Mouse (Mus musculus) kidney, postnatal 4 days (tissue): Measurements from ENCODE around the gene Col4a3bp.
A peak's percentile ranks its signal among the peaks of the same experiment; 100 is the strongest.

Experiments
- DNase-seq, 2 experiments: peaks; one replicate each; pipeline ENCODE4 v3.0.0; 2021; ENCODE audit warnings: mixed read lengths in 2 of 2

Col4a3bp gene

DNA sequence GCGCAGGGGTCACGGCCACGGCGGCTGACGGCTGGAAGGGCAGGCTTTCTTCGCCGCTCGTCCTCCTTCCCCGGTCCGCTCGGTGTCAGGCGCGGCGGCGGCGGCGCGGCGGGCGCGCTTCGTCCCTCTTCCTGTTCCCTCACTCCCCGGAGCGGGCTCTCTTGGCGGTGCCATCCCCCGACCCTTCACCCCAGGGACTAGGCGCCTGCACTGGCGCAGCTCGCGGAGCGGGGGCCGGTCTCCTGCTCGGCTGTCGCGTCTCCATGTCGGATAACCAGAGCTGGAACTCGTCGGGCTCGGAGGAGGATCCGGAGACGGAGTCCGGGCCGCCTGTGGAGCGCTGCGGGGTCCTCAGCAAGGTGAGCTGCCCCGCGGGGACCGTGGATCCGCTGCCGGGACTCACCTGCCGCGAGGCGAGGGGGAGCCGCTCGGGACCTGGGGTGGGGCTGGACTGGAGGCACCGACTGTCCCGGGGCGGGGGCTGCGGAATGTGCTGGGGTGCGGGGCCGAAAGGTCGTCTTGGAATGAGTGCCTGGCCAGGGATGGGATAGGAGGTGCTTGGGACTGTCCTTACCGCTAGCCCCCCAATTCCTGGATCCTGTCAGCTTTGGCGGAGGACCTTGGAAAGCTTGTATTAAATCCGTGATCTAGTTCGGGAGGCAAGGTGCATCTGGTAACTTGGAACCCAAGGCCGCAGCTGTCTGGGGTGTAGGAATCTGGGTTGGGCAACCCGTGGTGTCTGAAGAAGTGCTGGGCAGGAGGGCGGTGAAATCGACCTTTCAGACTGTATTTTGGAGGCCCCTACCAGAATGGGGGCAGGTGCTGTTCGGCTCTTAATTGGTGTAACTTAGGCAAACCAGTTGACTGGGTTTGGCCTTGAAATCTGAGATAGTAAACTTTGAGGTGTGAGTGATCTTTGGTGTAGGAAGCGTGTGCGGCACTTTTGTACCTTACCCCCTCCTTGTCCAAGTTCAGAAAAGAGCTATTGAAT lies 778 bp downstream of the Col4a3bp start:
- peak; percentile 63 to 79 for DNase-seq

DNA sequence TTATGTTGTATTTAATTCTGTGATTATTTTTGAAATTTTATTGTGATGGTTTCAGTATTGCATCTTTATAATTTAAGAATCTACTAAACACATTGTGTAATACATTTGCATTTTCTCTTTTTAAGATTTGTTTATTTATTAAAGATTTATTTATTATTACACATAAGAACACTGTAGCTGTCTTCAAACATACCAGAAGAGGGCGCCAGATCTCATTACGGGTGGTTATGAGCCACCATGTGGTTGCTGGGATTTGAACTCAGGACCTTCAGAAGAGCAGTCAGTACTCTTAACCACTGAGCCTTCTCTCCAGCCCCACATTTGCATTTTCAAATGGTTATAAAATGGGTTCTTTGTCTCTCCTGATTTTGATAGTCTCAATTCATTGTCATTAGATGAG lies 2.1 kb downstream of the Col4a3bp start:
- no peak for DNase-seq

DNA sequence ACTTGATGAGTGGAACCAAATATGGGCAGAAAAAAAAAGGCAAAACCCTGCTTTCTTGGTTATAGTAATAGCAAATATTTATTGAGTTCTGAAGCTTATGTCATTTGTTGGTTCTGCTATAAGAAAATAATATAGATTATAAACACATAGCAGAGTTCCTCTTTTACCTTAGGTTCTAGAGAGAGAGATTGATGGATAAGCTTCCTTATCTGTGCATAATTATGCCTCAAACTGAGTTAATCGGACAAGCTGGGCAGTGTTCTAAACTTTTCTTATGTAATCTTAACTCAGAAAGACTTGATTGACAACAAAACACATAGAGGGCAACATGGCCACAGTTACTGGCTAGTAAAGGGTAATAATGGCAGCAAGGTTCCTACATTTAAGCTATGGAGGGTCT lies 4.8 kb downstream of the Col4a3bp start:
- no peak for DNase-seq

DNA sequence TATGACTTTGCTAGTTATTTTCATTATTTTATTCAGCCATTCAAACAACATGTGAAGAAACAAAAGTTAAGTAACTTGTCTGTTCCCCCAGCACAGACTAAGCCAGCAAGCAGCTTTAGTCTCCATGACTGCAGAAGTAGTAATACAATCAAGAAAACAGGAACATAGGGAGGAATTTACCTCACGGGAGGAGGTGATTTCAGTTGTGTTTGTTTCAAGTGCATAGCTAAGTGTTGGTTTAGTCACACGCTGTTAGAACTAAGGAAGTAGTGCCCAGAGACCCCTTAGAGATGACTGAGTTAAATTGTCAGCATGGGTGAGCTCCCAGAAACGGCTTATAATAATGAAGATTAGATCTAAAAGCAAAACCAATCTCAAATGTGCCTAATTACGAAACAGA lies 5.5 kb downstream of the Col4a3bp start:
- no peak for DNase-seq

DNA sequence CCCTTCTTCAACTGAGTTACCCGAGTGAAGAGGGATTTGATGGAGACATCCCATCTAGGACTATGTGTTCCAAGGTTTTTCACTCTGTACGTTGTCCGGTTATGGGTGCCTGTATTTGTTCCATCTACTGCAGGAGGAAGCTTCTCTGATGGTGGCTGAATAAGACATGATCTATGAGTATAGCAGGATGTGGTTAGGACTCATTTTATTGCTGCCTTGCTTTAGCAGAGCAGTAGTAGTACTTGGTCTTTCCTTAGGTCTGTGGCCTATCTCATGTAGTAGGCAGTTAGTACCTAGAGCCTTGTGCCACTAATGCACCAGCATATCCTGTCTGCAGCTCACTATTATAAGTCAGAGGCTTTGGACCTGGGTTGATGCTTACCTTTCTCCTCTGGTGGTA lies 12.7 kb downstream of the Col4a3bp start:
- no peak for DNase-seq

DNA sequence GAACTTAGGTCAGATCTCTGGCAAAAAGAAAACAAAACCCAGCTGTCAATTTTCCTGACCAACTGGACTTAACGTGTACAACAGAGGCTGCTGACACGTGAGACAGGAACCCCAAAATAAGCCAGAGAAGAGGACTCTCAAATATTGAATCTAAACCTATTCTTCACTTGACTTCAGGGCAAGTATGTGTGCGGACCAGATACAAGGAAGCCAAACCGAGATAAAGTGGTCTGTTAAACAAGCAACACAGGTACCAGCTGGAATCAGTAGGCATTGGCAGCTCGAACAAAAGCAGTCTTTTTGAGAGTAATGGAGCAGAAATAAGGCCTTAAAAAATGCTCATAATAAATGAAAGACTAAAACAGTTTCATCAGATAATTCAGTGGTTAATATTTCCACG lies 25.6 kb downstream of the Col4a3bp start:
- no peak for DNase-seq

DNA sequence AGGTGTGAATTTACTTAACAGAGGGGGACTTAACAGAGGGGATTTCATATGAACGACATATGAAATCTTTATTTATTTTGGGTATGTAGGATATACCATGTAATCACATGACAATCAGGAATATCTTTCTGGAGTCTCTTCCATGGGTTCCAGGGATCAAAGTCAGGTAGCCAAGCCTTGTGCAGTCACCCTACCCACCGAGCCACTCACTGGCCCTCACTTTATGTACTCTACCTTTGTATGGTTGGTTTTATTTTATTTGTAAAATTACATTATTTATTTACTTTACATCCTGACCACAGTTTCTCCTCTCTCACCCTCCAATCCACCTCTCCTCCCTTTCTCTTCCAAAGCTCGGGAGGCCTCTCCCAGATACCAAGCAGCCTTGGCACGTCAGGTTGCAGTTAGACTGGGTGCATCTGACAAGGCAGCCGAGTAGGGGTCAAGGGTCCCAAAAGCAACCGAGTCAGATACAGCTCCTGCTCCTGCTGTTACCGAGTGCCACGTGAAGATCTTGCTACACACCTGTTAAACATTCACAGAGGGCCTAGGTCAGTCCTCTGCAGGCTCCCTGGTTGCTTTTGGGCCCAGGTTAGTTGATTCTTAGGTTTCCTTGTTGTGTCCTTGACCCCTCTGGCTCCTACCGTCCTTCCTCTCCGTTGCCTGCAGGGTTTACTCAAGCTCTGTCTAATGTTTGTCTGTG lies 28.0 kb downstream of the Col4a3bp start:
- peak; percentile 28 to 57 for DNase-seq

DNA sequence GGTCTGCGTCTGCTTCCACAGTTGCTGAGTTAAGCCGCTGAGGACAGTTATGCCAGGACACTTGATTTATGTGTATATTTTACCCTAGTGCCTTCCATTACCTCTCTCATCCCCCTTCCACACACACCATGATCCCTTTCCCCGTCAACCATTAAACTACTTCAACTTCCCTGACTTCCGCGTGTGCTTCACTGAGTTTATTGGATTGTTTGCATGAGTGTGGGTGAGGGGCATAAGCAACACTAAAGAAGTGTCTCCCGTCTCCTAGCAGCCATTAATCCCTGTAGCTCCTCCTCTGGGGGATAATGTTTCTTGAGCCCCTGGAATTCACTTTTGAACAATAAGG lies 28.6 kb downstream of the Col4a3bp start:
- DNase-seq = no peak

DNA sequence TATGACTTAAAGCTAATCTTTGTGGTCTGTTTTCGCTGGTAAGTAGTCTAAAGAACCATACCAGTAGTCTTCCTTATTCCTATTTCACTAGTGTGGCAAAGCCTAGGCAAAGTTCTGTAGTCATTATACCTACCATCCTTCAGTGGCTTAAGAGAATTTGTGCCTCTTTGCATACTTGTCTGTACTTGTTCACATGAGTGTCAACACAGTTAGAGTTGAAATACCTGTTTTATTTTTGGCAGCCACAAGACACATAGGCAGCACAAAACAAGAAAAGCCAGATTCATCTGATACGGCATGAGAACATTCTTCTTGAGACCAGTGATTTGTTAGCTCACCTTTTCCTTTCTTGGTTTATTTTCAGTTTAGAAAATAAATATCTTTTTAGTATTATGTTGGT lies 31.8 kb downstream of the Col4a3bp start:
- no peak for DNase-seq

DNA sequence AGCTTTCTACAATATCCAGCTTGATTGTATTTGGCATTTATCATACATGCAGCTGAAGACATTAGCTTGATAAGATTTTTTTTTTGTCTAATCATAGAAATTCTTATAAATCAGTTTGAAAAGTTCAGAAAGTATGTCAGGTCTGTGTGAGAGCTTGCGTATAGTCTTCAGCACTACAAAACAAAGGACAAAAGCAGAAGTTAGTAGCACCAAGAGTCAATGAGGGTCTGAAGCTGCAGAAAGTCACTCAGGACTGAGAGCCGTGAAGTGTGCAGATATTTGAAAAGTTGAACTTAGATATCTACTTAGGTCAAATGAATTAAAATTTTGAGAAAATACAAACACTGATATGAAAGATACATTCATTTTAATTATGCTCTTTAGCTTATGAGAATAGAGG lies 36.7 kb downstream of the Col4a3bp start:
- no peak for DNase-seq

DNA sequence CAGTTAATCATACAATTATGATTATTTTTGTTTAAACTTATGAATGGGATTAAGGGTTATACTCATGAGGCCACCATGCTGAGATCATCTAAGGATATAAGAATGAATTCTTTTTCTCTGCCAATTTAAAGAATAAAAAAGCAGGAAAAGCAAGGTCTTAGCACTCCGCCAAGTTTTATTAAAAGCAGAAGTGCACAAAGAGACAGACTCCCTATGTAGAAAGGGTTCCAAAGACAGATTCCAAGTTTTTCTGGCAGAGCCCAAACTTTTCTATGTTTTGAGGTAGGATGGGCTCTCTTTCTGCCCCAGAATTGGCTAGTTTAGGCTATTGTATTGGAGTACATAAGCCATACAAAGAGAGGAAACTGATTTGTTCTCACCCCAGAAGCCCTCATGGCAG lies 37.6 kb downstream of the Col4a3bp start:
- no peak for DNase-seq

DNA sequence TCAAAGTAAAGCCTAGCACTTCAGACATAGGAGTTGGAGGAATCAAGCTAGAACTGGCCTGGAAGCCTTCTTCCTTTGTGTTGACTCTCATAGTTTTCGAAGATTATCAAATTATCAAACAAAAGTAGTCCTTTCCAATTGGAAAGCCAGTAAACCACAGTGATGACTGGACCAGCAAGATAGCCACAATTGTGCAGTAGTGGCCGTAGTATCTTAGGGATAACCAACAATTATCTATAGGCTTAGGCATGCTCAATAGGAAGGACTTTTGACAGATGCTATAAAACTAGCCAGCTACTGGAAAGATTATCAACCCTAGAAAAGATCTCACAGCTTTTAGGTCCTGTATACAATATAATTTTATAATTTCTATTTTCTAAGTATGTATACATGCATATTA lies 41.8 kb downstream of the Col4a3bp start:
- DNase-seq = no peak

DNA sequence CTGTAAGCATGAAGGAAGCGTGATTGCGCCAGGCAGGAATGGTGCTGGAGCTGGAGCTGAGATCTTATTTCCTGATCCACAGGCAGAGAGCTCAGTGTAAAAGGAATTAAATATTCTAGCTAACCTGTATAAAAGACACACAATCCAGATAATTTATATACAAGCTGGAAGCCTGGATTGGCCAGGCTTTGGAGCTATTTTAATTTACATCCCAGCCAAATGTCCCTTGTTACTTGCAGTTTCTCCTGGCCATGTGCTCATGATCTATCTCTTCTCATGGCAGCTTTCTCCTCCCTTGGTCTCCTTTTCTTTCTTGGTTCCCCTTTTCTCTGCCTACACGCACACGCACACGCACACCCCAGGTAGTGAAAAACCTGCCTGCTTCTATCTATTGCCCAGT lies 44.1 kb downstream of the Col4a3bp start:
- DNase-seq = no peak

DNA sequence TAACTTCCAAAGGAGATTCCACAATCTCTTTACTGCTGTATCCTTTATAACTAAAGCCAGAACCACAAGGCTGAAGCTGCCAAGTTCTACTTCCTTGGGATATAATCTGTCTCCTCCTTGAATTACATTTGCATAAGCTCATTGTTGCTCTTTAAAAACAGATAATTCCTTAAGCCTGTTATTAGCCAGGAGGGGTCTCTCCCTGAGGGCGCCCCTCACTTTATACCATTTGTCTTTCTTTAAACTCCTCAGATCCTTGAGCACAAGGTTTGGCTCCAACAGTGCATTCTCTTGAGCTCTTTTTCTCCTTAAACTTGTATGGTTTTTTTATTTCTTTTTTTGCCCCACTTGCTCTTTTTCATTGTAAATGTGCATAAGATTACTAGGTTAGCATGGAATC lies 46.2 kb downstream of the Col4a3bp start:
- no peak for DNase-seq

DNA sequence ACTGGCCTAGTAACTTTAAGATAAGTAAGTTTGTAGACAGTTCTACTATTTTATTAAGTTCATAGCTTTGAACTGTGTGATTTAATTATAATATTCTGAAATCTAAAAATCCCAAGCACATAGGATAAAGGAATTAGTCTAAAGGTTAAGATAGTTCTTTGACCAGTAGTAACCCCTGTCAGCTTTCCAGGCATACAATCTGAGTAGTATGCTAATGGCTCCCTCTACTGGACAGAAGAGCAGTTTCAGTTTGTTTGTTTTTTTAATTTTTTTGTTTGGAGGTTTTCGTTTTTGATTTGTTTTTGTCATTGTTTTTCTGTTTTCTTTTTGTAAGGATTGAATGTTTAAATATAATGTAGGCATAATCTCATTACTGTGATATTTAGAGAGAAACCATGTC lies 51.2 kb downstream of the Col4a3bp start:
- no peak for DNase-seq

DNA sequence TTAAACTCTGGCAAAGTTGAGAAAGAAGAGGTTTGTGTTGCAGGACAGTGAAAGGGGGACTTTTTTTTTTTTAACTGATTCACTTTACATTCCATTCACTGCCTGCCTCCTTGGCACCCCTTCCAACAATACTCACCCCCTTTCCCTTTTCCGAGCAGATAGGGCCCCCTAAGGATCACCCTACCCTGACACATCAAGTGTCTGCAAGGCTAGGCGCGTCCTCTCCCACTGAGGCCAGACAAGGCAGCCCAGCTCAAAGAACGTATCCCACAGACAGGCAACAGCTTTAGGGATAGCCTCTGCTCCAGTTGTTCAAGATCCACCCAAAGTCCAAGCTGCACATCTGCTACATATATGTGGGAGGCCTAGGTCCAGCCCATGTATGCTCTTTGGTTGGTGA lies 51.7 kb downstream of the Col4a3bp start:
- DNase-seq = no peak

DNA sequence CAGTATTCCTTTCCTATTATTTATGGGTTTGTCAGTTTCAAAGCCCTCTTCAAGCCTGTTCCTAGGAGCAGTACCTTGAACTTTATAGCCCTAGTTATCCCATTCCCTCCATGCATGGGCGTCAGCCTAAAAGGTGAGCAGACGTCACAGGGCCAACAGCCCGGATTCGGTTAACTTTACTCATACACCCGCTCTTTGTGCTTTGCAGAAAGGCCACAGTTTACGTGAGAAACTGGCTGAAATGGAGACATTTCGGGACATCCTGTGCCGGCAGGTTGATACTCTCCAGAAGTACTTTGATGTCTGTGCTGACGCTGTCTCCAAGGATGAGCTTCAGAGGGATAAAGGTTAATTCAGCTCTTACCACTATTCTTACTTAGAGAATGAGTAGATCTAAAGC lies 56.8 kb downstream of the Col4a3bp start:
- DNase-seq = no peak

DNA sequence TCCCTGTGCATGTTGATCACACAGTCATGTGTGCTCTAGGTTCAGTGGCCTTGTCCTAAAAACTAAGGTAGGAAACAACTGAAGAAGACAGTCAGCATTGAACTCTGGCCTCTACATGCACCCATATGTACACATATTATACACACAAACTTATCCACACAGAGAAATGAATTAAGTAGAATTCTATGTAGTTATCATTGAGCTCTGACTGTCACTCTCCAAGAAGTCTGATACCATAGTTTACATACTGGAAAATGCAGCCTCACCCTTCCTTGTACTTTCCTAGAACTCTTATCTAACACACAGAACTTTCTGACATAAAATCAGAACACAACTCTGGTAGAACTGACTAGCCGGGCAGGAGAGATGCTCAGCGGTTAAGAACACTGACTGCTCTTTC lies 61.8 kb downstream of the Col4a3bp start:
- DNase-seq = no peak

DNA sequence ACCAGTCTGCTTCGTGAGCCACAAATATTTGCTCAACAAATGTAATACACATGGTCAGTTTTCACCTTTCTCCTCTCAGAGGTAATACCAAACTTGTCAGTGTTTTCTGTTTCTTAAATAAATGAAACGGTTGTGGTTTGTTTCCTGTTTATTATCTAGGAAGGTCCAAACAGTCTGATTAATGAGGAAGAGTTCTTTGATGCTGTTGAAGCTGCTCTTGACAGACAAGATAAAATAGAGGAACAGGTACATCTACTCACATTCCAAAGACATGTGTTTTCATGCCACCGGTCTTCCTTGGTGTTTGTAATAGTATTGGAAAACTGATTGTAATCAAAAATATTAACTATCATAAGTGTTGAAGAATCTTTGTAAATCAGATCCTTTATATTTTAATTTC lies 72.2 kb downstream of the Col4a3bp start:
- no peak for DNase-seq

DNA sequence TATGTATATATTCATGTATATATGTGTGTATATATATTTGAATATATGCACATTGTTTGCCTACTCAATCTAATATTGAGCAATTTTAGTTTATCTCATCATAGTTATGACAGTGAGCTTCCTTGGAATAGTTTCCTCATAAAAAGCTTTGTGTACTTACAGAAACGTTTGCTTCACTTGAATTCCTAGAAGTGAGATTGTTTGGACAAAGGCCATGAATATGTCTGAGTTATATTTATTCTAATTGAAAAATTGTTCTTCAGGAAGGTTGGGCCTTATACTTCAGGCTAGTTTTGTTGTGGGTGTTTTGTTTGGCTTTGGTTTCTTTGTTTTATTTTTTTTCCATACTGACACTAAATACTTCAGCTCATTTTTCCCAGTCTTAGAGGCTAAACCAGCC lies 78.5 kb downstream of the Col4a3bp start:
- DNase-seq = no peak

DNA sequence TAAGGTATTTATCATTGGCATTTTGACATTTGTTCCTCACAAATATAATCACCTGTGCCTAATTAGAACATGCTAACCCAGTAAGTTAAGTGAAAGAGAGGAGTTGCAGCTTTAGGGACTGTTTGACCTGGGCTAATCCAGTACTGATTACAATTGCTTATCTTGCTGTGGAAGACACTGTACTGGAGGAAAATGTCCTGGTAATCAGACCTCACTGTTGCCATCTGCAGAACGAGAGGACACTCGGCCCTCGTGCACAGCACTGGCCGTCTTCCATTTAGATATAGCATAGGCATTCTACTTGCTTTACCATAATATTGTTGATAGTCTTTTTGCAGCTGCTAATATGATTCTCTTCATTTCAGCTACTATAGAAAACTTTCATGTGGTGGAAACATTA lies 88.0 kb downstream of the Col4a3bp start:
- no peak for DNase-seq

DNA sequence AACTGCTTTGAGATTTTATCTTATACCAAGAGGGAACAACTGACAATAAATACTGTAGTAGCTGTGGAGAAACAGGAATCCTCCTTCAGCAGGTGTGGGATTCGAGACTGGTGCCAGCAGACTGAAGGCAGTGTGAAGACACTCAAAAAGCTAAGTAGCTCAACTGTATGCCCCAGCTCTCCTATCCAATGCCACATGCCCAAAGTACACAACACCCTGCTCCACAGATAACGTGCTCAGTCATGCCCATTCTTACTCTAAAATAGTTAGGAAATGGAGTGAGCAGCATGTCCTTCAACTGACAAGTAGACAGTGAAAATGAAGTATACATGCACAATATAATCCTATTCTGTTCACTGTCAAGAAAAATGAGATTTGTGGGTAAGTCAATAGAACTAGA lies 101.8 kb downstream of the Col4a3bp start:
- DNase-seq = no peak

DNA sequence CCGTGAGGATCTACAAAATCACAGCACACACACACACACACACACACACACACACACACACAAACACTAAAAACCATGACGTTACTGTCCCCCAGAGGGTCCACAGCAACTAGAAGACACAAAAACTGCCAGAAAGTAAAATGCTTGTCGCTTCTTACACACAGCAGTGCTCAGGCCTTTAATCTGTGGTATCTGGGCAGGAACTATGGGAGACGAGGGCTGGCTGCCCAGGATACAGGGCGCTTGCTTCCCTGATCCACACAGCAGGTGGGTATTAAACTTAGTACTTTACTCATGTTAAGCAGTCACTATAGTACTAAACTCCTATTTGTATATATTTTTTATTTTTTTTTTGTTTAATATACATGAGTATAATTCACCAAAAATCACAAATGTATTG lies 103.4 kb downstream of the Col4a3bp start:
- DNase-seq = no peak

DNA sequence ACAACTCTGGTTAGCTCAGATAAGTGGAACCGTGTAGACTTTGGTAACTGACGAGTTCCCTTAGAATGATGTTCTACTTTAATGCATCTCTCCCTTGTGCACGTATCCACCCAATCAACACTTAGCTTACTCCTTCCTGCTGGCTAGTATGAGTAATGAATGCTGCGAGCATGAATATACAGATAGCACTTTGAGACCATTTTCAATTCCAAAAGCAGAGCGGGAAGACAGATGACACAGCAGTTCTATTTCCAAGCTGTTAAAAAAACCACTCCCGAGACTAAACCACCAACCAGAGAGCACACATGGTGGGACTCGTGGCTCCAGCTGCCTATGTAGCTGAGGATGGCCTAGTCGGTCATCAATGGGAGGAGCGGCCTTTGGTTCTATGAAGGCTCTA lies 110.6 kb downstream of the Col4a3bp start:
- no peak for DNase-seq

DNA sequence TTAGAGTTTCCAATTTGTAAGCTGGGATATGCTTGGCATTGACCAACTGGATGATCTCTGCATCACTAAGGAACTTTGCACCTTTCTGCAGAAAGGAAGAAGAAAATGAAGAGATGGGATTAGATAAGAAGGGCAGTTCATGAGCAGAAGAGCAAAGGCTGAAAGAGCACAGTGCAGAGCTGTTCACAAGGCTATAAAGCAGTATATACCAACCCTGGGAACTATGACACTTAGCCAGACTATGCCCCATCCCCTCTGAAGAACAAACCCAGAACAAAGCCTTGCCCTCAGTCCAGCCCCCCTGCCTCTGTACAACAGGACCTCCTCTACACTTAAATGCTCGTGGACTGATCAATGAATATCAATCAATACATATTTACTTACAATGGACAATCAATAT lies 114.3 kb downstream of the Col4a3bp start:
- DNase-seq = no peak
